Mouse (Mus musculus) MEL (cell line): ENCODE measurements around the gene Spop.

Experiments
- E2F4 ChIP-seq: IDR thresholded peaks from 2 replicates; pipeline ENCODE4 v1.6.1; 2011; ENCODE audit warnings: low read depth, low read length, improper control_type of control experiment, borderline replicate concordance
- GATA1 ChIP-seq: IDR thresholded peaks from 2 replicates; pipeline ENCODE4 v1.6.1; 2011; ENCODE audit warnings: low read depth, low read length, improper control_type of control experiment
- MAX ChIP-seq: IDR thresholded peaks from 2 replicates; pipeline ENCODE4 v1.6.1; 2011; ENCODE audit warnings: low read length, improper control_type of control experiment

GRCm38 (mm10) chr11:95366280-95366897 is 47.5 kb upstream of the Spop start:
- no peak for TF ChIP-seq GATA1
- no peak for TF ChIP-seq E2F4
- no peak for TF ChIP-seq MAX
